Mouse (Mus musculus): ENCODE results near the gene Dusp18. TPM values are rescaled to one million over a fixed set of nuclear protein-coding genes. Genes with fewer than 3 reads are reported as not detected.

Gene Dusp18
- 10 to 100 TPM; 24.0 to 29.6 TPM for total RNA-seq (2021)
- long read RNA-seq, experiment 1, full-length matches to known transcripts, result 3 of 9 reads
- long read RNA-seq, experiment 1, partial matches to known transcripts, result 0 of 9 reads
- long read RNA-seq, experiment 1, other reads (novel, unspliced or antisense), result 6 of 9 reads
- long read RNA-seq, experiment 2, full-length matches to known transcripts, result 3 of 5 reads
- long read RNA-seq, experiment 2, partial matches to known transcripts, result 0 of 5 reads
- long read RNA-seq, experiment 2, other reads (novel, unspliced or antisense), result 2 of 5 reads

- peak; percentile 97 to 98 for DNase-seq (ENCODE audit: low spot score in 2 of 2)
- intact Hi-C loops (cut with DNase I), result loop anchor here (2.0 kb wide), 1 partner anchor 18 kb away; no protein-coding TSS in a partner anchor
These were observed at the start of gene Dusp18, which contains the start of gene 4921536K21Rik for GRCm38 (mm10) chr11:3894406-3895281. Dusp18 (plus strand) TSS chr11:3895240. 4921536K21Rik (minus strand) TSS chr11:3895098.

GRCm38 (mm10) chr11:3846351-3846750 is 48.7 kb upstream of the Dusp18 start:
- intact Hi-C loops (cut with DNase I), result no loop called here
- no peak for DNase-seq (ENCODE audit: low spot score in 2 of 2)

- intact Hi-C loops (cut with DNase I), result no loop called here
- DNase-seq (ENCODE audit: low spot score in 2 of 2), result no peak
These were observed 45.3 kb upstream of the Dusp18 start for GRCm38 (mm10) chr11:3849469-3850314.

- intact Hi-C loops (cut with DNase I), result no loop called here
These were observed 44.8 kb upstream of the Dusp18 start for GRCm38 (mm10) chr11:3850315-3850614.

GRCm38 (mm10) chr11:3850746-3851277 is 44.2 kb upstream of the Dusp18 start:
- no peak for DNase-seq (ENCODE audit: low spot score in 2 of 2)
- intact Hi-C loops (cut with DNase I), result no loop called here

More at GRCm38 (mm10) chr11:3850315-3850614, 44.8 kb upstream of the Dusp18 start:
- peak; percentile 41 to 62 for DNase-seq (ENCODE audit: low spot score in 2 of 2)

- intact Hi-C loops (cut with DNase I), result no loop called here
These were observed 43.2 kb upstream of the Dusp18 start for GRCm38 (mm10) chr11:3851872-3852271.

GRCm38 (mm10) chr11:3853031-3853430 is 42.0 kb upstream of the Dusp18 start:
- intact Hi-C loops (cut with DNase I), result no loop called here

More at GRCm38 (mm10) chr11:3851872-3852271, 43.2 kb upstream of the Dusp18 start:
- peak in 1 of 2 experiments; percentile 41 for DNase-seq (ENCODE audit: low spot score in 2 of 2)

GRCm38 (mm10) chr11:3853481-3854034 is 41.5 kb upstream of the Dusp18 start:
- peak; percentile 65 to 77 for DNase-seq (ENCODE audit: low spot score in 2 of 2)
- intact Hi-C loops (cut with DNase I), result no loop called here

More at GRCm38 (mm10) chr11:3853031-3853430, 42.0 kb upstream of the Dusp18 start:
- DNase-seq (ENCODE audit: low spot score in 2 of 2), result no peak

GRCm38 (mm10) chr11:3854156-3854555 is 40.9 kb upstream of the Dusp18 start:
- DNase-seq (ENCODE audit: low spot score in 2 of 2), result no peak

GRCm38 (mm10) chr11:3855846-3856245 is 39.2 kb upstream of the Dusp18 start:
- peak in 1 of 2 experiments; percentile 52 for DNase-seq (ENCODE audit: low spot score in 2 of 2)
- intact Hi-C loops (cut with DNase I), result no loop called here

More at GRCm38 (mm10) chr11:3854156-3854555, 40.9 kb upstream of the Dusp18 start:
- intact Hi-C loops (cut with DNase I), result no loop called here

GRCm38 (mm10) chr11:3857902-3858301 is 37.1 kb upstream of the Dusp18 start:
- intact Hi-C loops (cut with DNase I), result no loop called here
- no peak for DNase-seq (ENCODE audit: low spot score in 2 of 2)

GRCm38 (mm10) chr11:3859778-3860177 is 35.3 kb upstream of the Dusp18 start:
- no peak for DNase-seq (ENCODE audit: low spot score in 2 of 2)
- intact Hi-C loops (cut with DNase I), result no loop called here

- no peak for DNase-seq (ENCODE audit: low spot score in 2 of 2)
- intact Hi-C loops (cut with DNase I), result no loop called here
These were observed 34.7 kb upstream of the Dusp18 start for GRCm38 (mm10) chr11:3860361-3860760.

- intact Hi-C loops (cut with DNase I), result no loop called here
- no peak for DNase-seq (ENCODE audit: low spot score in 2 of 2)
These were observed 32.2 kb upstream of the Dusp18 start for GRCm38 (mm10) chr11:3862661-3863453.

GRCm38 (mm10) chr11:3863454-3864112 is 31.5 kb upstream of the Dusp18 start, which contains the start of gene Osbp2:
Osbp2 (minus strand) TSS chr11:3863903.
- peak; percentile 68 to 74 for DNase-seq (ENCODE audit: low spot score in 2 of 2)
- intact Hi-C loops (cut with DNase I), result no loop called here

- no peak for DNase-seq (ENCODE audit: low spot score in 2 of 2)
These were observed 30.7 kb upstream of the Dusp18 start for GRCm38 (mm10) chr11:3864343-3864742.

GRCm38 (mm10) chr11:3876419-3876818 is 18.6 kb upstream of the Dusp18 start:
- intact Hi-C loops (cut with DNase I), result no loop called here
- no peak for DNase-seq (ENCODE audit: low spot score in 2 of 2)

More at GRCm38 (mm10) chr11:3864343-3864742, 30.7 kb upstream of the Dusp18 start:
- intact Hi-C loops (cut with DNase I), result no loop called here
